Mouse (Mus musculus): Measurements from ENCODE around the gene Kpna6. TPM values are rescaled to one million over a fixed set of nuclear protein-coding genes. Genes with fewer than 3 reads are reported as not detected.

Kpna6 gene
- total and polyA plus RNA-seq, 3 experiments: 15.9 to 66.5 (median 19.6) TPM

DNA sequence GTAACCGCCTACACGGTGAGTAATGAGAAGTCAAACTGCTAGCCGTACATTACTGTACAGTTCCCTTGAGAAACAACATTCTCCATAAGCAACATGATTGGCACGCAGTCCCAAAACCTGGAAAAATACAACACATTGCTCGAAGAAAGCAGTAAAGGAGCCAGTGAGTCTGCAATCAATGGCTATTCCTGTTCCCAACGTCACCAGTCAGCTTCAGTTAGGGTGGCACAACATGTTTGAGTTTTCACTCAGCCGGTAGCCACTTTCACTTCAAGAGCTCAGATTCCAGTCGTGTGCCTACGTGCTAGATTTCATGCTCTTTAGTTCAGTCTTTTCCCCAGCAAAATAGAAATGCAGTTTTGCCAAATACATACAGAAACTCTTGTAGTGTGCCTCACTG, 43.7 kb upstream of the Kpna6 start:
- Histone ChIP-seq H3K4me1 (ENCODE audit: control insufficient read depth in 1 of 2, insufficient read depth in 2 of 2, low read length in 2 of 2) (no peaks in the 10 kb centered on the region), H3K27me3 (ENCODE audit: control insufficient read depth in 1 of 2, insufficient read depth in 2 of 2, low read length in 2 of 2) (no peaks in the 10 kb centered on the region), H3K36me3 (ENCODE audit: control insufficient read depth in 1 of 2, insufficient read depth in 2 of 2, low read length in 2 of 2) (peaks cover 0 to 51% of the 10 kb centered on the region in 2 experiments; a peak in 2 of 4 replicates), H3K27ac (ENCODE audit: control insufficient read depth, low read depth, low read length) (no peak overlapping the region), H3K4me3 (ENCODE audit: control insufficient read depth in 1 of 2, insufficient read depth in 1 of 2, low read depth in 2 of 2, low read length in 2 of 2) (no peak overlapping the region), H3K9ac (ENCODE audit: control insufficient read depth, low read depth, low read length, poor library complexity, severe bottlenecking) (no peak overlapping the region), H3K9me3 (replicated peaks; ENCODE audit: insufficient read depth, low read length) (no peaks in the 10 kb centered on the region), H3K79me2 (ENCODE audit: control insufficient read depth, insufficient read depth, low read length, poor library complexity) (no peaks in the 10 kb centered on the region)
- TF ChIP-seq CHD1 (IDR thresholded peaks at IDR 0.05; ENCODE audit: low read depth, low read length) (no peak), EP300 (IDR thresholded peaks at IDR 0.05; ENCODE audit: low read depth in 1 of 2, low read length in 2 of 2) (no peak), MAX (IDR thresholded peaks at IDR 0.05; ENCODE audit: low read length) (no peak), ZNF384 (IDR thresholded peaks at IDR 0.05; ENCODE audit: low read depth, low read length) (no peak), MYC (IDR thresholded peaks at IDR 0.05; ENCODE audit: low read depth, low read length) (no peak), UBTF (IDR thresholded peaks at IDR 0.05; ENCODE audit: borderline replicate concordance, insufficient read depth, low read depth, low read length) (no peak)
- no peak for DNase-seq (ENCODE audit: low read depth, low spot score)

GRCm38 (mm10) chr4:129709486-129710129, 37.0 kb upstream of the Kpna6 start:
- Histone ChIP-seq H3K27ac (ENCODE audit: control insufficient read depth, low read depth, low read length) (no peak overlapping the region), H3K9ac (ENCODE audit: control insufficient read depth, low read depth, low read length, poor library complexity, severe bottlenecking) (no peak overlapping the region), H3K9me3 (replicated peaks; ENCODE audit: insufficient read depth, low read length) (no peaks in the 10 kb centered on the region), H3K79me2 (ENCODE audit: control insufficient read depth, insufficient read depth, low read length, poor library complexity) (no peaks in the 10 kb centered on the region), H3K36me3 (ENCODE audit: control insufficient read depth in 1 of 2, insufficient read depth in 2 of 2, low read length in 2 of 2) (peaks cover 0 to 24% of the 10 kb centered on the region in 2 experiments; a peak in 2 of 4 replicates), H3K27me3 (ENCODE audit: control insufficient read depth in 1 of 2, insufficient read depth in 2 of 2, low read length in 2 of 2) (no peaks in the 10 kb centered on the region), H3K4me1 (ENCODE audit: control insufficient read depth in 1 of 2, insufficient read depth in 2 of 2, low read length in 2 of 2) (no peaks in the 10 kb centered on the region), H3K4me3 (ENCODE audit: control insufficient read depth in 1 of 2, insufficient read depth in 1 of 2, low read depth in 2 of 2, low read length in 2 of 2) (no peak overlapping the region)
- no peak for TF ChIP-seq USF2 (IDR thresholded peaks at IDR 0.05; ENCODE audit: borderline replicate concordance in 1 of 2, insufficient read depth in 1 of 2, low read depth in 1 of 2, low read length in 2 of 2)
- no peak for TF ChIP-seq GATA1 (IDR thresholded peaks at IDR 0.05; ENCODE audit: low read depth, low read length)
- no peak for TF ChIP-seq MAZ (IDR thresholded peaks at IDR 0.05; ENCODE audit: low read depth, low read length)
- no peak for TF ChIP-seq MXI1 (IDR thresholded peaks at IDR 0.05; ENCODE audit: low read depth, low read length)
- TF ChIP-seq CHD1 (IDR thresholded peaks at IDR 0.05; ENCODE audit: low read depth, low read length): no peak
- TF ChIP-seq POLR2AphosphoS5 (IDR thresholded peaks at IDR 0.05; ENCODE audit: borderline replicate concordance, low read depth, low read length): no peak
- DNase-seq (ENCODE audit: low read depth, low spot score): no peak

DNA sequence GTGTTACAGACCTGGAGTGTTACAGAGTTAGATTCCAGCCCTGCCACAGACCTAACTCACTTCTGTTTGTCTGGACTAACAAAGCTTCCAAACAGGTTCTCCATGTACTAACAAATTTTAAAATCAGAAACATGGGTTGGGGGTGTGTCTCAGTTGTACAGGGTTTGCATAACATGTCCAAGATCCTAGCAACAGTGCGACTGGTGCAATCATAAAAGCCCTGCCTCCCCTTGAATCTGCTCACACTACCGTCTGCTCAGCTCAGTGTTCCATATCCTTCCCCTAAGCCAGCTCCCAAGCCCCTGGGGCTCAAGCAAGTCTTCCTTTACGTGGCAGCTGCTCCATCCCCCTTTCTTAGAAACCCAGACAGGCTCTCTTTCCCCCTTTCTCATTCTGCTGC, 34.2 kb upstream of the Kpna6 start:
- Histone ChIP-seq H3K9ac (ENCODE audit: control insufficient read depth, low read depth, low read length, poor library complexity, severe bottlenecking) (no peak overlapping the region), H3K4me1 (ENCODE audit: control insufficient read depth in 1 of 2, insufficient read depth in 2 of 2, low read length in 2 of 2) (no peaks in the 10 kb centered on the region), H3K36me3 (ENCODE audit: control insufficient read depth in 1 of 2, insufficient read depth in 2 of 2, low read length in 2 of 2) (peaks cover 0 to 6% of the 10 kb centered on the region in 2 experiments; a peak in 2 of 4 replicates), H3K27ac (ENCODE audit: control insufficient read depth, low read depth, low read length) (no peak overlapping the region), H3K9me3 (replicated peaks; ENCODE audit: insufficient read depth, low read length) (no peaks in the 10 kb centered on the region), H3K27me3 (ENCODE audit: control insufficient read depth in 1 of 2, insufficient read depth in 2 of 2, low read length in 2 of 2) (no peaks in the 10 kb centered on the region), H3K4me3 (ENCODE audit: control insufficient read depth in 1 of 2, insufficient read depth in 1 of 2, low read depth in 2 of 2, low read length in 2 of 2) (no peak overlapping the region), H3K79me2 (ENCODE audit: control insufficient read depth, insufficient read depth, low read length, poor library complexity) (no peaks in the 10 kb centered on the region)
- DNase-seq (ENCODE audit: low read depth, low spot score): no peak
- TF ChIP-seq MXI1 (IDR thresholded peaks at IDR 0.05; ENCODE audit: low read depth, low read length) (no peak), MAX (IDR thresholded peaks at IDR 0.05; ENCODE audit: low read length) (no peak), RCOR1 (IDR thresholded peaks at IDR 0.05; ENCODE audit: low read depth, low read length) (no peak), ZKSCAN1 (IDR thresholded peaks at IDR 0.05; ENCODE audit: low read depth, low read length) (no peak), SMC3 (IDR thresholded peaks at IDR 0.05; ENCODE audit: low read depth, low read length) (no peak), CHD1 (IDR thresholded peaks at IDR 0.05; ENCODE audit: low read depth, low read length) (no peak), NRF1 (IDR thresholded peaks at IDR 0.05; ENCODE audit: insufficient read depth, low read depth, low read length, poor library complexity, severe bottlenecking) (no peak)

Data from MEL (cell line).